Mouse (Mus musculus): ENCODE data around the gene Col16a1. TPM values are rescaled to one million over a fixed set of nuclear protein-coding genes. Genes with fewer than 3 reads are reported as not detected.

Gene Col16a1
- total and polyA plus RNA-seq, 3 experiments: 0.25 to 0.50 TPM; not detected in 1

DNA sequence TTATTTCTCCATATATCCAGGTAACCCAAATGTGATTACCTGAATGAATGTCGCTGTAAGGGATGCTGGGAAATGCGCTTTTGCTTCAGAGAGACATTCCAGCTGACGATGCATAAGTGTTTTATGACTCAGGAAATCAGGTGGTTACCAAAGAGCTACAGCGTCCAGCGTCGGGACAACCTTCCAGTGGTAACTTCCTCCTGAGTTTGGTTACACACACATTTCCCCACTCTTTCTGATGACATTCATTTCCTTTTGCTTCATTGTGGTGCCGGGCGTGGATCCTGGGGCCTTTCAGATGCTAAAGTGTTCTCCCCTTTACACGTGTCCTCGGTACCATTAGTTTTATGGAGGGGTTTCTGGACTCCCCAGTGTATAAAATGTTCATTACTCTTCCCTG is 100.8 kb downstream of the Col16a1 start:
- Histone ChIP-seq H3K27me3 (ENCODE audit: control insufficient read depth in 1 of 2, insufficient read depth in 2 of 2, low read length in 2 of 2) (peaks cover 18 to 31% of the 10 kb centered on the region in 2 experiments), H3K4me3 (ENCODE audit: control insufficient read depth in 1 of 2, insufficient read depth in 1 of 2, low read depth in 2 of 2, low read length in 2 of 2) (no peak overlapping the region), H3K27ac (ENCODE audit: control insufficient read depth, low read depth, low read length) (no peak overlapping the region), H3K36me3 (ENCODE audit: control insufficient read depth in 1 of 2, insufficient read depth in 2 of 2, low read length in 2 of 2) (no peaks in the 10 kb centered on the region), H3K9me3 (replicated peaks; ENCODE audit: insufficient read depth, low read length) (no peaks in the 10 kb centered on the region), H3K79me2 (ENCODE audit: control insufficient read depth, insufficient read depth, low read length, poor library complexity) (no peaks in the 10 kb centered on the region), H3K9ac (ENCODE audit: control insufficient read depth, low read depth, low read length, poor library complexity, severe bottlenecking) (no peak overlapping the region), H3K4me1 (ENCODE audit: control insufficient read depth in 1 of 2, insufficient read depth in 2 of 2, low read length in 2 of 2) (no peaks in the 10 kb centered on the region)
- DNase-seq (ENCODE audit: low read depth, low spot score): no peak
- TF ChIP-seq KAT2A (conservative IDR thresholded peaks at IDR 0.05; ENCODE audit: low read depth, low read length) (no peak), TBP (IDR thresholded peaks at IDR 0.05; ENCODE audit: low read depth, low read length) (no peak)

Other genes starting within 250 kb of the Col16a1 start
- 119 and 124 TPM in 2 replicates for gene Ptp4a2, start 236.6 kb upstream of the Col16a1 start, total RNA-seq (2012; rRNA removed)
- 100 to 1,000 TPM; 118 to 619 TPM for gene Ptp4a2, start 236.6 kb upstream of the Col16a1 start, polyA plus RNA-seq (2012; ENCODE audit: insufficient read depth in 1 of 2, insufficient read length in 2 of 2, low read depth in 1 of 2, low replicate concordance in 2 of 2, missing spikeins in 1 of 2)
- not detected in 2 replicates for gene Spocd1, start 118.6 kb upstream of the Col16a1 start, total RNA-seq (2012; rRNA removed)
- under 1 TPM in 1 of 2 experiments, not detected in 1; 0.03 TPM for gene Spocd1, start 118.6 kb upstream of the Col16a1 start, polyA plus RNA-seq (2012; ENCODE audit: insufficient read depth in 1 of 2, insufficient read length in 2 of 2, low read depth in 1 of 2, low replicate concordance in 2 of 2, missing spikeins in 1 of 2)
- 0.04 TPM in 1 of 2 replicates, not detected in the other for gene Adgrb2, start 63.0 kb upstream of the Col16a1 start, total RNA-seq (2012; rRNA removed)
- gene Adgrb2, start 63.0 kb upstream of the Col16a1 start, polyA plus RNA-seq (2012; ENCODE audit: insufficient read depth in 1 of 2, insufficient read length in 2 of 2, low read depth in 1 of 2, low replicate concordance in 2 of 2, missing spikeins in 1 of 2): under 1 TPM in 1 of 2 experiments, not detected in 1; 0.15 TPM
- 24.3 and 27.3 TPM in 2 replicates for gene Pef1, start 54.7 kb downstream of the Col16a1 start, total RNA-seq (2012; rRNA removed)
- gene Pef1, start 54.7 kb downstream of the Col16a1 start, polyA plus RNA-seq (2012; ENCODE audit: insufficient read depth in 1 of 2, insufficient read length in 2 of 2, low read depth in 1 of 2, low replicate concordance in 2 of 2, missing spikeins in 1 of 2): 10 to 100 TPM in 1 of 2 experiments, not detected in 1; 49.8 TPM
- not detected in 2 replicates for gene Hcrtr1, start 91.5 kb downstream of the Col16a1 start, total RNA-seq (2012; rRNA removed)
- not detected for gene Hcrtr1, start 91.5 kb downstream of the Col16a1 start, polyA plus RNA-seq (2012; ENCODE audit: insufficient read depth in 1 of 2, insufficient read length in 2 of 2, low read depth in 1 of 2, low replicate concordance in 2 of 2, missing spikeins in 1 of 2)
- 6.1 and 6.2 TPM in 2 replicates for gene Tinagl1, start 127.3 kb downstream of the Col16a1 start, total RNA-seq (2012; rRNA removed)
- gene Tinagl1, start 127.3 kb downstream of the Col16a1 start, polyA plus RNA-seq (2012; ENCODE audit: insufficient read depth in 1 of 2, insufficient read length in 2 of 2, low read depth in 1 of 2, low replicate concordance in 2 of 2, missing spikeins in 1 of 2): 10 to 100 TPM in 1 of 2 experiments, not detected in 1; 21.9 TPM
- gene Gm853, start 174.6 kb downstream of the Col16a1 start, total RNA-seq (2012; rRNA removed): not detected in 2 replicates
- under 1 TPM in 1 of 2 experiments, not detected in 1; 0.04 TPM for gene Gm853, start 174.6 kb downstream of the Col16a1 start, polyA plus RNA-seq (2012; ENCODE audit: insufficient read depth in 1 of 2, insufficient read length in 2 of 2, low read depth in 1 of 2, low replicate concordance in 2 of 2, missing spikeins in 1 of 2)
- not detected in 2 replicates for gene Serinc2, start 231.4 kb downstream of the Col16a1 start, total RNA-seq (2012; rRNA removed)
- gene Serinc2, start 231.4 kb downstream of the Col16a1 start, polyA plus RNA-seq (2012; ENCODE audit: insufficient read depth in 1 of 2, insufficient read length in 2 of 2, low read depth in 1 of 2, low replicate concordance in 2 of 2, missing spikeins in 1 of 2): under 1 TPM in 1 of 2 experiments, not detected in 1; 0.21 TPM